Mouse (Mus musculus) spleen, postnatal 14 days (tissue): Measurements from ENCODE around the gene Vpreb3.

Experiments used
- DNase-seq, 2 experiments: peaks; one replicate each; pipeline ENCODE4 v3.0.0; 2021 to 2022; ENCODE audit warnings: low spot score in 2 of 2

Gene Vpreb3

GRCm38 (mm10) chr10:75932081-75932678 lies 10.7 kb upstream of the Vpreb3 start:
- peak in 1 of 2 experiments; percentile 31 for DNase-seq

- no peak for DNase-seq
Measured at GRCm38 (mm10) chr10:75932891-75933290, 10.0 kb upstream of the Vpreb3 start, which contains the start of gene Chchd10. Gene Chchd10, plus strand, starts transcription at chr10:75933130.

- no peak for DNase-seq
Measured at GRCm38 (mm10) chr10:75934991-75935390, 7.9 kb upstream of the Vpreb3 start.

- DNase-seq: peak; percentile 53 to 54
Measured at GRCm38 (mm10) chr10:75935680-75936541, 6.9 kb upstream of the Vpreb3 start, which contains the start of gene Mmp11. Gene Mmp11, minus strand, starts transcription at chr10:75936496.

GRCm38 (mm10) chr10:75936909-75937667 lies 5.8 kb upstream of the Vpreb3 start:
- DNase-seq: peak in 1 of 2 experiments; percentile 17

- peak in 1 of 2 experiments; percentile 20 for DNase-seq
Measured at GRCm38 (mm10) chr10:75937851-75938643, 4.8 kb upstream of the Vpreb3 start.

- DNase-seq: peak; percentile 54 to 62
Measured at GRCm38 (mm10) chr10:75939481-75940234, 3.2 kb upstream of the Vpreb3 start.

GRCm38 (mm10) chr10:75940520-75940919 lies 2.3 kb upstream of the Vpreb3 start, which contains the start of gene Gm867:
Gene Gm867, minus strand, starts transcription at chr10:75940672.
- no peak for DNase-seq

GRCm38 (mm10) chr10:75941042-75941824 lies 1.6 kb upstream of the Vpreb3 start:
- DNase-seq: no peak

GRCm38 (mm10) chr10:75944066-75944772 lies 1.4 kb downstream of the Vpreb3 start:
- no peak for DNase-seq

- no peak for DNase-seq
Measured at GRCm38 (mm10) chr10:75945213-75945612, 2.4 kb downstream of the Vpreb3 start.

GRCm38 (mm10) chr10:75945896-75946295 lies 3.0 kb downstream of the Vpreb3 start:
- DNase-seq: no peak

- DNase-seq: no peak
Measured at GRCm38 (mm10) chr10:75948079-75948478, 5.2 kb downstream of the Vpreb3 start.

- peak in 1 of 2 experiments; percentile 33 for DNase-seq
Measured at GRCm38 (mm10) chr10:75949053-75950045, 6.5 kb downstream of the Vpreb3 start.

GRCm38 (mm10) chr10:75950791-75951210 lies 7.9 kb downstream of the Vpreb3 start:
- DNase-seq: peak in 1 of 2 experiments; percentile 32

GRCm38 (mm10) chr10:75951424-75952050 lies 8.7 kb downstream of the Vpreb3 start:
- peak in 1 of 2 experiments; percentile 29 for DNase-seq

- DNase-seq: no peak
Measured at GRCm38 (mm10) chr10:75954381-75954811, 11.5 kb downstream of the Vpreb3 start, which contains the start of gene Gm5134. Gene Gm5134, plus strand, starts transcription at chr10:75954514.
